Mouse (Mus musculus): ENCODE measurements around the gene Abtb2.

GRCm38 (mm10) chr2:103601531-103601930 is 35.4 kb downstream of the Abtb2 start:
- TF ChIP-seq CTCF (IDR thresholded peaks at IDR 0.05; ENCODE audit: low read depth, low read length), result no peak
- no peak for TF ChIP-seq POLR2A (IDR thresholded peaks at IDR 0.05; ENCODE audit: insufficient read depth, low read length)
